10 mouse cellular contexts compared by ENCODE assay signal in genomic region chr6:121274356-121274755, GRCm38 (mm10). TPM values are rescaled to one million over a fixed set of nuclear protein-coding genes. Genes with fewer than 3 reads are reported as not detected.
DNase-seq lines count a peak whose midpoint lies in the region; ATAC-seq and TF ChIP-seq lines count a peak whose summit lies in the region.
"Had no signal": no experiment of that assay in that cellular context is flagged by ENCODE, and none has a peak within 500 bp of the region (broad histone marks: within the 10 kb centered on the region; RNA-seq: fewer than 3 reads in every experiment).

No protein-coding gene starts in this region.

- TF ChIP-seq RAD21 in MEL (IDR thresholded peaks at IDR 0.05; ENCODE audit: low read depth, low read length): peak; percentile 44

- H3K9me3 ChIP-seq in hindbrain, embryonic 11.5 days (ENCODE audit: control insufficient read depth, low read length): no peaks in the 10 kb centered on the region
- no peaks in the 10 kb centered on the region for H3K9me3 ChIP-seq in hindbrain, embryonic 13.5 days
- H3K9me3 ChIP-seq in MEL (replicated peaks; ENCODE audit: insufficient read depth, low read length): no peaks in the 10 kb centered on the region
- H3K9me3 ChIP-seq in neural tube, embryonic 15.5 days (replicated peaks): no peaks in the 10 kb centered on the region
- H3K9me3 ChIP-seq: embryonic facial prominence, embryonic 13.5 days; neural tube, embryonic 13.5 days had no signal

- TF ChIP-seq EP300 in MEL (IDR thresholded peaks at IDR 0.05; ENCODE audit: low read depth in 1 of 2, low read length in 2 of 2): no peak

- no peaks in the 10 kb centered on the region for H3K27me3 ChIP-seq in hindbrain, embryonic 11.5 days (ENCODE audit: control insufficient read depth, insufficient read depth, low read length)
- 0 out of 2 replicates have a peak, but pooled peaks cover 3% of the 10 kb centered on the region for H3K27me3 ChIP-seq in hindbrain, embryonic 13.5 days
- peaks cover 9 to 12% of the 10 kb centered on the region in 2 experiments for H3K27me3 ChIP-seq in MEL (ENCODE audit: control insufficient read depth in 1 of 2, insufficient read depth in 2 of 2, low read length in 2 of 2)
- H3K27me3 ChIP-seq in neural tube, embryonic 15.5 days (replicated peaks): no peaks in the 10 kb centered on the region
- H3K27me3 ChIP-seq: neural tube, embryonic 13.5 days had no signal

- H3K4me3 ChIP-seq in hindbrain, embryonic 11.5 days (ENCODE audit: low read depth, low read length): no peak overlapping the region
- H3K4me3 ChIP-seq in hindbrain, embryonic 13.5 days: no peak overlapping the region
- no peak overlapping the region for H3K4me3 ChIP-seq in MEL (ENCODE audit: control insufficient read depth in 1 of 2, insufficient read depth in 1 of 2, low read depth in 2 of 2, low read length in 2 of 2)
- H3K4me3 ChIP-seq in neural tube, embryonic 15.5 days (replicated peaks): no peak overlapping the region
- H3K4me3 ChIP-seq: embryonic facial prominence, embryonic 13.5 days; neural tube, embryonic 13.5 days had no signal

- H3K4me2 ChIP-seq in hindbrain, embryonic 11.5 days (replicated peaks; ENCODE audit: low read depth, low read length): no peak overlapping the region
- H3K4me2 ChIP-seq in hindbrain, embryonic 13.5 days: no peak overlapping the region
- H3K4me2 ChIP-seq in neural tube, embryonic 15.5 days: no peak overlapping the region
- H3K4me2 ChIP-seq: embryonic facial prominence, embryonic 13.5 days; neural tube, embryonic 13.5 days had no signal

- H3K4me1 ChIP-seq in hindbrain, embryonic 11.5 days (replicated peaks; ENCODE audit: control insufficient read depth, insufficient read depth, low read length): no peaks in the 10 kb centered on the region
- peaks cover 2% of the 10 kb centered on the region; the same call in 1 of the 2 replicates for H3K4me1 ChIP-seq in hindbrain, embryonic 13.5 days (replicated peaks)
- H3K4me1 ChIP-seq in MEL (ENCODE audit: control insufficient read depth in 1 of 2, insufficient read depth in 2 of 2, low read length in 2 of 2): peaks cover 4 to 7% of the 10 kb centered on the region in 2 experiments
- 0 out of 2 replicates have a peak, but pooled peaks cover 2% of the 10 kb centered on the region for H3K4me1 ChIP-seq in neural tube, embryonic 15.5 days
- H3K4me1 ChIP-seq: embryonic facial prominence, embryonic 13.5 days; neural tube, embryonic 13.5 days had no signal

- no peaks in the 10 kb centered on the region for H3K79me2 ChIP-seq in MEL (ENCODE audit: control insufficient read depth, insufficient read depth, low read length, poor library complexity)

- no peaks in the 10 kb centered on the region for H3K36me3 ChIP-seq in hindbrain, embryonic 11.5 days (ENCODE audit: control insufficient read depth, insufficient read depth, low read length)
- no peaks in the 10 kb centered on the region for H3K36me3 ChIP-seq in hindbrain, embryonic 13.5 days
- peaks cover 0 to 7% of the 10 kb centered on the region in 2 experiments; a peak in 1 of 4 replicates for H3K36me3 ChIP-seq in MEL (ENCODE audit: control insufficient read depth in 1 of 2, insufficient read depth in 2 of 2, low read length in 2 of 2)
- no peaks in the 10 kb centered on the region for H3K36me3 ChIP-seq in neural tube, embryonic 15.5 days
- H3K36me3 ChIP-seq: embryonic facial prominence, embryonic 13.5 days; neural tube, embryonic 13.5 days had no signal

- TF ChIP-seq POLR2A in MEL (IDR thresholded peaks at IDR 0.05; ENCODE audit: control insufficient read depth in 1 of 2, insufficient read depth in 1 of 2, low read depth in 1 of 2, low read length in 2 of 2, poor library complexity in 1 of 2): no peak

- peak; percentile 61 for DNase-seq in hindbrain, embryonic 11.5 days (ENCODE audit: low spot score)
- DNase-seq in B cell, adult 2 months: peak; percentile 69 to 75
- DNase-seq in MEL (ENCODE audit: low read depth, low spot score): peak; percentile 72
- DNase-seq in mesoderm, embryonic 11.5 days (ENCODE audit: low read depth, low spot score): peak; percentile 55
- DNase-seq in Muller cell, postnatal 12 days (ENCODE audit: inconsistent ontology term): no peak

- WGBS in hindbrain, embryonic 11.5 days: 82% methylated on average over 3 of the region's 3 CpGs
- 89% methylated on average over 3 of the region's 3 CpGs for WGBS in hindbrain, embryonic 13.5 days
- 83% methylated on average over 3 of the region's 3 CpGs for WGBS in neural tube, embryonic 15.5 days

- no peak for ATAC-seq in hindbrain, embryonic 11.5 days (ENCODE audit: low FRiP score)
- no peak for ATAC-seq in hindbrain, embryonic 13.5 days (ENCODE audit: low FRiP score)
- peak; percentile 31; the same call in 1 of the 2 replicates for ATAC-seq in granulocyte monocyte progenitor cell, adult 5-6 weeks (replicated peaks; ENCODE audit: poor library complexity, severe bottlenecking)
- no peak for ATAC-seq in neural tube, embryonic 15.5 days (ENCODE audit: low FRiP score)

- no peak overlapping the region for H3K27ac ChIP-seq in hindbrain, embryonic 11.5 days (ENCODE audit: low read depth, low read length)
- no peak overlapping the region for H3K27ac ChIP-seq in hindbrain, embryonic 13.5 days
- H3K27ac ChIP-seq in MEL (ENCODE audit: control insufficient read depth, low read depth, low read length): no peak overlapping the region
- H3K27ac ChIP-seq in neural tube, embryonic 15.5 days (replicated peaks): no peak overlapping the region
- H3K27ac ChIP-seq: embryonic facial prominence, embryonic 13.5 days; neural tube, embryonic 13.5 days had no signal

- TF ChIP-seq CTCF in MEL (IDR thresholded peaks at IDR 0.05 in 2 of 3, conservative IDR thresholded peaks at IDR 0.05 in 1 of 3; ENCODE audit: control insufficient read depth in 1 of 3, insufficient read depth in 1 of 3, low read depth in 2 of 3, low read length in 3 of 3, poor library complexity in 1 of 3, severe bottlenecking in 1 of 3): peak in 2 of 3 experiments; percentile 69 to 75; a peak in 4 of 6 replicates

- no peak overlapping the region for H3K9ac ChIP-seq in hindbrain, embryonic 11.5 days (ENCODE audit: low read depth, low read length)
- H3K9ac ChIP-seq in hindbrain, embryonic 13.5 days: no peak overlapping the region
- H3K9ac ChIP-seq in MEL (ENCODE audit: control insufficient read depth, low read depth, low read length, poor library complexity, severe bottlenecking): no peak overlapping the region
- H3K9ac ChIP-seq in neural tube, embryonic 15.5 days (replicated peaks): no peak overlapping the region
- H3K9ac ChIP-seq: embryonic facial prominence, embryonic 13.5 days; neural tube, embryonic 13.5 days had no signal

TF ChIP-seq in MEL, 35 proteins besides CTCF, POLR2A, EP300 and RAD21:
- TF ChIP-seq E2F4 (IDR thresholded peaks at IDR 0.05; ENCODE audit: borderline replicate concordance, low read depth, low read length) (no peak), POLR2AphosphoS2 (IDR thresholded peaks at IDR 0.05; ENCODE audit: low read length) (no peak), TCF12 (IDR thresholded peaks at IDR 0.05; ENCODE audit: low read depth, low read length) (no peak), MXI1 (IDR thresholded peaks at IDR 0.05; ENCODE audit: low read depth, low read length) (no peak), POLR2AphosphoS5 (IDR thresholded peaks at IDR 0.05; ENCODE audit: borderline replicate concordance, low read depth, low read length) (no peak), SMC3 (IDR thresholded peaks at IDR 0.05; ENCODE audit: low read depth, low read length) (peak; percentile 57), MYB (IDR thresholded peaks at IDR 0.05; ENCODE audit: low read depth, low read length) (no peak), ZC3H11A (IDR thresholded peaks at IDR 0.05; ENCODE audit: low read depth, low read length) (peak; percentile 20; the same call in 1 of the 2 replicates), MAZ (IDR thresholded peaks at IDR 0.05; ENCODE audit: low read depth, low read length) (no peak), RCOR1 (IDR thresholded peaks at IDR 0.05; ENCODE audit: low read depth, low read length) (0 out of 2 replicates have a peak, but pooled peaks have one; percentile 39), NRF1 (IDR thresholded peaks at IDR 0.05; ENCODE audit: insufficient read depth, low read depth, low read length, poor library complexity, severe bottlenecking) (no peak), GATA1 (IDR thresholded peaks at IDR 0.05; ENCODE audit: low read depth, low read length) (0 out of 2 replicates have a peak, but pooled peaks have one; percentile 4)

RNA-seq across cellular contexts. Expression of gene Slc6a13, which starts 25.7 kb away (rescaled TPM):
- 2.2 and 2.9 TPM in 2 replicates for polyA plus RNA-seq in hindbrain, embryonic 11.5 days (2014; fragmentation: Nextera tagmentation; extraction: Ambion mirVana)
- 35.8 and 36.9 TPM in 2 replicates for polyA plus RNA-seq in hindbrain, embryonic 13.5 days (2015; fragmentation: Nextera tagmentation; extraction: Ambion mirVana)
- total RNA-seq in MEL (2012; rRNA removed): 1.0 and 1.4 TPM in 2 replicates
- 1 to 10 TPM in 1 of 2 experiments, not detected in 1; 1.5 TPM for polyA plus RNA-seq in MEL (2012; ENCODE audit: insufficient read depth in 1 of 2, insufficient read length in 2 of 2, low read depth in 1 of 2, low replicate concordance in 2 of 2, missing spikeins in 1 of 2)
- 5.6 and 5.9 TPM in 2 replicates for total RNA-seq in granulocyte monocyte progenitor cell, adult 5-6 weeks (2014; fragmentation: Nextera tagmentation)
- total RNA-seq in granulocyte monocyte progenitor cell, adult 5-6 weeks (2017): 2.4 and 3.9 TPM in 2 replicates
- polyA plus RNA-seq in neural tube, embryonic 15.5 days (2015; fragmentation: Nextera tagmentation; extraction: Ambion mirVana): 34.4 and 41.0 TPM in 2 replicates

RNA-seq across cellular contexts. Expression of gene Usp18, which starts 28.6 kb away (rescaled TPM):
- polyA plus RNA-seq in hindbrain, embryonic 11.5 days (2014; fragmentation: Nextera tagmentation; extraction: Ambion mirVana): 1.2 and 1.3 TPM in 2 replicates
- polyA plus RNA-seq in hindbrain, embryonic 13.5 days (2015; fragmentation: Nextera tagmentation; extraction: Ambion mirVana): 0.96 and 1.0 TPM in 2 replicates
- total RNA-seq in MEL (2012; rRNA removed): 0.39 and 0.85 TPM in 2 replicates
- polyA plus RNA-seq in MEL (2012; ENCODE audit: insufficient read depth in 1 of 2, insufficient read length in 2 of 2, low read depth in 1 of 2, low replicate concordance in 2 of 2, missing spikeins in 1 of 2): under 1 TPM in 1 of 2 experiments, not detected in 1; 0.71 TPM
- not detected in 2 replicates for total RNA-seq in granulocyte monocyte progenitor cell, adult 5-6 weeks (2014; fragmentation: Nextera tagmentation)
- 0.82 and 1.3 TPM in 2 replicates for total RNA-seq in granulocyte monocyte progenitor cell, adult 5-6 weeks (2017)
- polyA plus RNA-seq in neural tube, embryonic 15.5 days (2015; fragmentation: Nextera tagmentation; extraction: Ambion mirVana): 1.9 and 6.4 TPM in 2 replicates
